ENCODE assay signal across 19 mouse cellular contexts in the genomic region with DNA sequence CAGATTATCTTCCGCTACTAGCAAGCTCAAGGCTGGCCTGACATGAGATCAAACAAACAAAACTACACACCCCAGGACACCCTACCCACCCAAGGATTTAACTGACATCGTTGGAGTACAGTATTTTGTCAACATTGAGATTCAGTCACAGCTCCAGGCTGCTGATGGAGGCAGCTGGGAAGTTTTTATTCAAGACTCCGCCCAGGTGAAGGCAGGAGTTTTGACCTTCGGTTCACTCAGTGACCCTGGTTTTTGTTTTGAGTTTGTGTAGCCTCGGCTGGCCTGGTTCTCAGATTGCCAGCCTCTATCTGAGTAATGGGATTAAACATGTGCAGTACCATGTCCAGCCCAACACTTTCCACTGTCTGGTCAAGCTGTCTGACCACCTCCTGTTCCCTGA. TPM values are rescaled to one million over a fixed set of nuclear protein-coding genes. Genes with fewer than 3 reads are reported as not detected.
DNase-seq lines count a peak whose midpoint lies in the region; ATAC-seq and TF ChIP-seq lines count a peak whose summit lies in the region.
"Had no signal": no experiment of that assay in that cellular context is flagged by ENCODE, and none has a peak within 500 bp of the region (broad histone marks: within the 10 kb centered on the region; RNA-seq: fewer than 3 reads in every experiment).

No protein-coding gene starts in this region.

- DNase-seq in kidney, postnatal 14 days = peak; percentile 30
- DNase-seq in kidney, adult 11 months = no peak
- peak; percentile 49 for DNase-seq in ovary, adult 18-20 months (ENCODE audit: low spot score)
- DNase-seq in ovary, postnatal 14 days (ENCODE audit: low spot score) = no peak
- no peak for DNase-seq in cerebellum, adult 18-20 months
- no peak for DNase-seq in gastrocnemius, adult 18-20 months (ENCODE audit: low spot score)
- DNase-seq: adrenal gland, postnatal 10 days; cerebellum, adult 8-10 months; heart, postnatal 36 days; left cerebral cortex, postnatal 4 days; lung, postnatal 36 days; thymus, adult 2 months had no signal

- no peaks in the 10 kb centered on the region for H3K27me3 ChIP-seq in intestine, postnatal 0 days (replicated peaks; ENCODE audit: control insufficient read depth, insufficient read depth, low read length)
- H3K27me3 ChIP-seq: heart, embryonic 13.5 days; midbrain, embryonic 12.5 days had no signal

- peak overlapping the region; percentile 57 for H3K27ac ChIP-seq in intestine, postnatal 0 days (ENCODE audit: low read depth, low read length)
- H3K27ac ChIP-seq: heart, embryonic 13.5 days; liver, embryonic 14.5 days; midbrain, embryonic 12.5 days had no signal

- TF ChIP-seq CTCF in intestine, postnatal 0 days (IDR thresholded peaks at IDR 0.05; ENCODE audit: low read depth) = no peak

- ATAC-seq in intestine, postnatal 0 days = no peak
- ATAC-seq: forebrain, embryonic 14.5 days had no signal

- H3K4me1 ChIP-seq in intestine, postnatal 0 days (replicated peaks; ENCODE audit: control insufficient read depth, insufficient read depth, low read length) = 0 out of 2 replicates have a peak, but pooled peaks cover 17% of the 10 kb centered on the region

- H3K9ac ChIP-seq in intestine, postnatal 0 days (ENCODE audit: low read depth, low read length) = 0 out of 2 replicates have a peak overlapping the region, but pooled peaks have one; percentile 11
- H3K9ac ChIP-seq: heart, embryonic 13.5 days; liver, embryonic 14.5 days; midbrain, embryonic 12.5 days had no signal

- no peaks in the 10 kb centered on the region for H3K36me3 ChIP-seq in intestine, postnatal 0 days (ENCODE audit: control insufficient read depth, insufficient read depth)
- H3K36me3 ChIP-seq: heart, embryonic 13.5 days had no signal

- 23% methylated on average over 5 of the region's 5 CpGs for WGBS in intestine, postnatal 0 days

- H3K4me3 ChIP-seq in intestine, postnatal 0 days (ENCODE audit: low read depth, low read length) = no peak overlapping the region
- H3K4me3 ChIP-seq: erythroblast, embryonic 14.5 days; heart, embryonic 13.5 days; midbrain, embryonic 12.5 days; myocyte had no signal

- no peaks in the 10 kb centered on the region for H3K9me3 ChIP-seq in intestine, postnatal 0 days (ENCODE audit: control insufficient read depth)
- H3K9me3 ChIP-seq: heart, embryonic 13.5 days; midbrain, embryonic 12.5 days had no signal

- no peak overlapping the region for H3K4me2 ChIP-seq in intestine, postnatal 0 days (replicated peaks; ENCODE audit: low read depth)
- H3K4me2 ChIP-seq: heart, embryonic 13.5 days had no signal

RNA-seq across cellular contexts. Expression of gene Elovl6, which starts 17.4 kb away (rescaled TPM):
- polyA plus RNA-seq in intestine, postnatal 0 days (2015; fragmentation: Nextera tagmentation; extraction: Ambion mirVana) = 34.5 and 36.5 TPM in 2 replicates
- under 1 TPM; 0.39 to 0.62 TPM for total RNA-seq in gastrocnemius, adult 18-20 months (2021)

Comparison
In these comparisons a context has a peak if more than half of its experiments do, and no peak if none do; other contexts are left out.
1. DNase-seq: peak in kidney, postnatal 14 days (single experiment) and ovary, adult 18-20 months (single experiment); none in kidney, adult 11 months (single experiment), ovary, postnatal 14 days (single experiment), cerebellum, adult 18-20 months (0 of 2) and gastrocnemius, adult 18-20 months (single experiment).